Mouse (Mus musculus) gastrocnemius, postnatal 4 days (tissue): ENCODE results near the gene Ywhab. TPM values are rescaled to one million over a fixed set of nuclear protein-coding genes. Genes with fewer than 3 reads are reported as not detected.

Source experiments
- total RNA-seq, 2 experiments: library from RNA; stranded (reverse); gene quantifications; 2 replicates each; pipeline ENCODE4 v1.2.3; 2021

The Ywhab gene
- total RNA-seq, 2 experiments from 2014 or later, result 129 to 132 TPM

Other genes with a start within 250 kb of the Ywhab start
- 1 to 10 TPM; 2.6 to 2.9 TPM for gene Ada, start 244.7 kb upstream of the Ywhab start, total RNA-seq
- under 1 TPM; 0.91 to 0.93 TPM for gene Ccn5, start 174.1 kb upstream of the Ywhab start, total RNA-seq
- gene Kcnk15, start 141.3 kb upstream of the Ywhab start, total RNA-seq, result not detected
- 1 to 10 TPM; 1.1 TPM for gene Rims4, start 76.3 kb upstream of the Ywhab start, total RNA-seq
- 1 to 10 TPM; 3.8 to 4.8 TPM for gene Pabpc1l, start 30.5 kb downstream of the Ywhab start, total RNA-seq
- gene Stk4, start 75.4 kb downstream of the Ywhab start, total RNA-seq, result 10 to 100 TPM; 19.1 to 21.3 TPM
- gene Tomm34, start 76.2 kb downstream of the Ywhab start, total RNA-seq, result 10 to 100 TPM; 25.2 to 25.4 TPM
- gene Kcns1, start 176.2 kb downstream of the Ywhab start, total RNA-seq, result under 1 TPM; 0.21 to 0.52 TPM
- not detected for gene Wfdc5, start 187.8 kb downstream of the Ywhab start, total RNA-seq
- gene Wfdc12, start 195.6 kb downstream of the Ywhab start, total RNA-seq, result not detected
- not detected for gene Wfdc15a, start 205.2 kb downstream of the Ywhab start, total RNA-seq
- not detected for gene Wfdc15b, start 226.7 kb downstream of the Ywhab start, total RNA-seq
- not detected for gene Svs2, start 243.5 kb downstream of the Ywhab start, total RNA-seq